Mouse (Mus musculus) MEL (cell line): ENCODE measurements at regions not wholly inside any gene's neighbourhood (a gene's known extent, or its start where the extent isn't known, plus 50 kb on each side); places are given as distances from the start of the nearest gene placed in this dataset.

Experiments
- DNase-seq: peaks from one replicate; pipeline ENCODE4 v3.0.0; 2011; ENCODE audit warnings: low read depth, low spot score
- H3K27ac ChIP-seq: 2 replicates; pipeline ENCODE4 v1.5.1; 2012; ENCODE audit warnings: low read depth, mild to moderate bottlenecking, control low read depth, low read length, moderate library complexity; ENCODE audit not compliant: control insufficient read depth
- H3K27me3 ChIP-seq, 2 experiments: fragments of 150-350 bp in 1 of 2; sonication (generic) in 1 of 2; 2 replicates each; pipeline ENCODE4 v1.6.1; 2012; ENCODE audit warnings: low read length in 2 of 2, mild to moderate bottlenecking in 2 of 2, improper control_type of control experiment in 1 of 2, moderate library complexity in 1 of 2; ENCODE audit not compliant: insufficient read depth in 2 of 2, control insufficient read depth in 1 of 2
- H3K36me3 ChIP-seq, 2 experiments: 2 replicates each; pipeline ENCODE4 v1.6.1; 2012 to 2014; ENCODE audit warnings: low read length in 2 of 2, improper control_type of control experiment in 1 of 2, inconsistent platforms in 1 of 2, mild to moderate bottlenecking in 1 of 2; ENCODE audit not compliant: insufficient read depth in 2 of 2, control insufficient read depth in 1 of 2
- H3K4me1 ChIP-seq, 2 experiments: fragments of 150-350 bp in 1 of 2; sonication (generic) in 1 of 2; 2 replicates each; pipeline ENCODE4 v1.6.1; 2012; ENCODE audit warnings: low read length in 2 of 2, improper control_type of control experiment in 1 of 2, mild to moderate bottlenecking in 1 of 2; ENCODE audit not compliant: insufficient read depth in 2 of 2, control insufficient read depth in 1 of 2
- H3K4me3 ChIP-seq, 2 experiments: fragments of 150-350 bp in 1 of 2; sonication (generic) in 1 of 2; 2 replicates each; pipeline ENCODE4 v1.5.1; 2012; ENCODE audit warnings: low read depth in 2 of 2, low read length in 2 of 2, mild to moderate bottlenecking in 2 of 2, moderate library complexity in 2 of 2, control low read depth in 1 of 2, improper control_type of control experiment in 1 of 2; ENCODE audit not compliant: control insufficient read depth in 1 of 2, insufficient read depth in 1 of 2
- H3K79me2 ChIP-seq: 2 replicates; pipeline ENCODE4 v1.6.1; 2012; ENCODE audit warnings: mild to moderate bottlenecking, low read length, moderate library complexity; ENCODE audit not compliant: control insufficient read depth, poor library complexity, insufficient read depth
- H3K9ac ChIP-seq: 2 replicates; pipeline ENCODE4 v1.6.1; 2012; ENCODE audit warnings: low read depth, mild to moderate bottlenecking, control low read depth, low read length, moderate library complexity; ENCODE audit not compliant: control insufficient read depth, poor library complexity, severe bottlenecking
- H3K9me3 ChIP-seq: fragments of 150-350 bp; sonication (generic); replicated peaks from 2 replicates; pipeline ENCODE4 v1.6.1; 2012; ENCODE audit warnings: mild to moderate bottlenecking, low read length, improper control_type of control experiment, moderate library complexity; ENCODE audit not compliant: insufficient read depth
- E2F4 ChIP-seq: IDR thresholded peaks from 2 replicates; pipeline ENCODE4 v1.6.1; 2011; ENCODE audit warnings: low read depth, low read length, improper control_type of control experiment, borderline replicate concordance
- ELF1 ChIP-seq: IDR thresholded peaks from 2 replicates; pipeline ENCODE4 v1.6.1; 2014; ENCODE audit warnings: low read depth, mild to moderate bottlenecking, inconsistent platforms, low read length, improper control_type of control experiment, moderate library complexity
- EP300 ChIP-seq, 2 experiments: IDR thresholded peaks; 2 replicates each; pipeline ENCODE4 v1.6.1; 2011; ENCODE audit warnings: improper control_type of control experiment in 2 of 2, low read length in 2 of 2, low read depth in 1 of 2, mild to moderate bottlenecking in 1 of 2
- ETS1 ChIP-seq: IDR thresholded peaks from 2 replicates; pipeline ENCODE4 v1.6.1; 2012; ENCODE audit warnings: low read depth, mild to moderate bottlenecking, inconsistent platforms, low read length, improper control_type of control experiment, moderate library complexity
- GABPA ChIP-seq: IDR thresholded peaks from 2 replicates; pipeline ENCODE4 v1.6.1; 2012; ENCODE audit warnings: low read depth, mild to moderate bottlenecking, inconsistent platforms, low read length, improper control_type of control experiment, moderate library complexity
- KAT2A ChIP-seq: conservative IDR thresholded peaks from 2 replicates; pipeline ENCODE4 v1.6.1; 2012; ENCODE audit warnings: low read depth, low read length, improper control_type of control experiment, inconsistent platforms
- MAX ChIP-seq: IDR thresholded peaks from 2 replicates; pipeline ENCODE4 v1.6.1; 2011; ENCODE audit warnings: low read length, improper control_type of control experiment
- MAZ ChIP-seq: IDR thresholded peaks from 2 replicates; pipeline ENCODE4 v1.6.1; 2012; ENCODE audit warnings: low read depth, mild to moderate bottlenecking, inconsistent platforms, low read length, improper control_type of control experiment
- MXI1 ChIP-seq: IDR thresholded peaks from 2 replicates; pipeline ENCODE4 v1.6.1; 2011; ENCODE audit warnings: mild to moderate bottlenecking, low read depth, low read length, improper control_type of control experiment
- MYB ChIP-seq: IDR thresholded peaks from 2 replicates; pipeline ENCODE4 v1.6.1; 2011; ENCODE audit warnings: mild to moderate bottlenecking, low read depth, low read length, improper control_type of control experiment
- MYC ChIP-seq: IDR thresholded peaks from 2 replicates; pipeline ENCODE4 v1.6.1; 2011; ENCODE audit warnings: low read depth, mild to moderate bottlenecking, low read length, improper control_type of control experiment, moderate library complexity
- NELFE ChIP-seq: IDR thresholded peaks from 2 replicates; pipeline ENCODE4 v1.6.1; 2011; ENCODE audit warnings: low read depth, low read length, improper control_type of control experiment
- POLR2AphosphoS2 ChIP-seq: IDR thresholded peaks from 2 replicates; pipeline ENCODE4 v1.6.1; 2011; ENCODE audit warnings: low read length, improper control_type of control experiment
- POLR2AphosphoS5 ChIP-seq: IDR thresholded peaks from 2 replicates; pipeline ENCODE4 v1.6.1; 2012; ENCODE audit warnings: low read depth, borderline replicate concordance, mild to moderate bottlenecking, inconsistent platforms, low read length, moderate library complexity, mixed read lengths
- RAD21 ChIP-seq: IDR thresholded peaks from 2 replicates; pipeline ENCODE4 v1.6.1; 2011; ENCODE audit warnings: mild to moderate bottlenecking, low read depth, low read length, improper control_type of control experiment
- TAL1 ChIP-seq: IDR thresholded peaks from 2 replicates; pipeline ENCODE4 v1.6.1; 2012; ENCODE audit warnings: mild to moderate bottlenecking, inconsistent platforms, low read length, moderate library complexity, mixed read lengths
- TCF12 ChIP-seq: IDR thresholded peaks from 2 replicates; pipeline ENCODE4 v1.6.1; 2014; ENCODE audit warnings: low read depth, mild to moderate bottlenecking, inconsistent platforms, low read length, improper control_type of control experiment, moderate library complexity
- UBTF ChIP-seq: IDR thresholded peaks from 2 replicates; pipeline ENCODE4 v1.6.1; 2012; ENCODE audit warnings: low read depth, mild to moderate bottlenecking, inconsistent platforms, low read length, improper control_type of control experiment, moderate library complexity, borderline replicate concordance; ENCODE audit not compliant: insufficient read depth
- USF1 ChIP-seq: IDR thresholded peaks from 2 replicates; pipeline ENCODE4 v1.6.1; 2014; ENCODE audit warnings: low read depth, mild to moderate bottlenecking, inconsistent platforms, low read length, improper control_type of control experiment, moderate library complexity
- USF2 ChIP-seq, 2 experiments: IDR thresholded peaks; 2 replicates each; pipeline ENCODE4 v1.6.1; 2011 to 2012; ENCODE audit warnings: improper control_type of control experiment in 2 of 2, low read length in 2 of 2, borderline replicate concordance in 1 of 2, inconsistent platforms in 1 of 2, low read depth in 1 of 2, mild to moderate bottlenecking in 1 of 2; ENCODE audit not compliant: insufficient read depth in 1 of 2
- ZC3H11A ChIP-seq: IDR thresholded peaks from 2 replicates; pipeline ENCODE4 v1.6.1; 2012; ENCODE audit warnings: low read depth, mild to moderate bottlenecking, inconsistent platforms, low read length, improper control_type of control experiment

DNA sequence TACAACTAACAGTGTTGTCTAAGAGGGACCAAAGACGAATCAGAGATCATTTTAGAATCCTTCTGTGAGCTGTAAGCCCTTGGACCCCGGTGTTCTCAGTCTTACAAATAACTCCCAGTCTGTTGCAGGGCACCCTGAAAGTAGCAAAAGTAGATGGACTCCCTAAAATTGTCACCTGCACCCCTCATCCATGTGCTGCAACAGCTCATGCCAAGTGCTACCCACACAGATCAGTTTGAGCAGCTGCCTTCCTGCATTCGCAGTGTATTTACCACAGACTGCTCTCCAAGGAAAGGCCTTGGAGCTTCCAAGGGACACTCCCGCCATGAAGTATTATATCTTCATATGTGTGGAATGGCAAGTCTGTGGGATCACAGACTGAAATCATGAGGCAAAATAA is 66.5 kb upstream of the Vstm2b start:
- H3K27ac ChIP-seq: no peak overlapping the region
- H3K4me3 ChIP-seq: no peak overlapping the region
- no peaks in the 10 kb centered on the region for H3K36me3 ChIP-seq
- H3K79me2 ChIP-seq: no peaks in the 10 kb centered on the region
- H3K9ac ChIP-seq: no peak overlapping the region
- no peak for DNase-seq
- H3K4me1 ChIP-seq: no peaks in the 10 kb centered on the region
- no peaks in the 10 kb centered on the region for H3K27me3 ChIP-seq
- no peaks in the 10 kb centered on the region for H3K9me3 ChIP-seq
- no peak for TF ChIP-seq USF2 (IDR thresholded peaks at IDR 0.05; ENCODE audit: borderline replicate concordance in 1 of 2, insufficient read depth in 1 of 2, low read depth in 1 of 2, low read length in 2 of 2)
- no peak for TF ChIP-seq EP300 (IDR thresholded peaks at IDR 0.05; ENCODE audit: low read depth in 1 of 2, low read length in 2 of 2)
- no peak for TF ChIP-seq RAD21
- no peak for TF ChIP-seq MAX
- TF ChIP-seq, all 39 proteins: peak for 0

DNA sequence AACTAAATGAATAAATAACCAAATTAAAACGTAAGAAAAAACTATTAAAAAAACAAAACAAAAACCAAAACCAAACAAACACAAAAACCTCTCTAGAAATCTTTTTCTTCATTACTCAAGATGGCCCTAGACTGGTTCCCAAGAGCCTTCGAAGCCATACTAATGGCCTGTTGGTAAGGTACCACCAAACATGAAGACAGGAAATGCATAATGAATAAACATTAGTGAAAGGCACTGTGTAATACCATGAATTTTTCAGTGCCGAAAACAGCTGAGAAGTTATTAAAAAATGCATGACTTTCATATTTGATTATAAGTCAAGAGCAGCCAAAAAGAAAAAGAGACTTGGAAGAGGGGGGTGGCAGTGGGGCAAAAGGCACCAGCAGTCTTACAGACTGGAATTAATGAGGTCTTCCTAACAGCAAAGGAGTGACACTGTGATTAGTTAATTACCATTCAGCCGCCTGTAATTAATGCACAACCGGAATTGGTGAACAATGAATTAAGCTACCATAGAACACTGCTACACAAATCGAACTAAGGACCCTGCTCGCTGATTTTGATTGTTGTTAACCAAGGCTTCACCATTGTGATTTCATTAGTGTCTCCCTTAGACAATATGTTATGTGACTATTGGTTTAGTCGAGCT is 55.7 kb upstream of the Vstm2b start:
- Histone ChIP-seq H3K27ac (no peak overlapping the region), H3K36me3 (no peaks in the 10 kb centered on the region), H3K9ac (no peak overlapping the region), H3K4me1 (no peaks in the 10 kb centered on the region), H3K79me2 (no peaks in the 10 kb centered on the region), H3K4me3 (no peak overlapping the region), H3K27me3 (no peaks in the 10 kb centered on the region), H3K9me3 (no peaks in the 10 kb centered on the region)
- no peak for TF ChIP-seq TCF12
- DNase-seq: no peak

DNA sequence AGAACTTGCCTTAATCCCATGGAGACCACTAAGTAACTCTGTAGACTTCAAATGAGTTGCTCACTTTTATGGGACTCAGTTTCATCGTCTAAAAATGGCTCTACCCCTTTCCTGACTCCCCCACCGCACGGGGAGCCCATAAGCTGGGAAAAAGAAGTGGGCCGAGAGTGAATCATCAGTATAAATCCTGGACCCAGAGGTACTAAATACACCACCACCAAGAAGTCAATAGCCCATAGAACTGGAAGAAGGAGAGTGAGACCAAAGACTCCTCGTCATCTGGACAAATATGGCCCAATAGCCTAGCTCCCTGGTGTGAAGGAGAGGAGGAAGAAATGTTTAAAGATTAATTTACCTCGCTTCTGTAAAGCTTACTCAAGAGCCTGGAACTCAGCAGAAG is 51.6 kb upstream of the Vstm2b start:
- no peak overlapping the region for H3K4me3 ChIP-seq
- no peak for DNase-seq

More for the DNA sequence above, 51.6 kb upstream of the Vstm2b start:
- Histone ChIP-seq H3K27me3 (no peaks in the 10 kb centered on the region), H3K79me2 (no peaks in the 10 kb centered on the region), H3K9me3 (no peaks in the 10 kb centered on the region), H3K9ac (no peak overlapping the region), H3K4me1 (no peaks in the 10 kb centered on the region), H3K36me3 (no peaks in the 10 kb centered on the region), H3K27ac (no peak overlapping the region)
- TF ChIP-seq ELF1: no peak
- TF ChIP-seq MYC: no peak
- no peak for TF ChIP-seq POLR2AphosphoS5
- TF ChIP-seq USF1: no peak
- no peak for TF ChIP-seq MYB
- no peak for TF ChIP-seq MXI1
- TF ChIP-seq NELFE: no peak
- TF ChIP-seq POLR2AphosphoS2: no peak
- TF ChIP-seq E2F4: no peak
- TF ChIP-seq ETS1: no peak
- no peak for TF ChIP-seq ZC3H11A
- no peak for TF ChIP-seq UBTF
- TF ChIP-seq EP300 (IDR thresholded peaks at IDR 0.05; ENCODE audit: low read depth in 1 of 2, low read length in 2 of 2): no peak
- no peak for TF ChIP-seq TAL1
- TF ChIP-seq GABPA: no peak
- no peak for TF ChIP-seq MAZ
- TF ChIP-seq KAT2A: no peak
